Mouse (Mus musculus) hindbrain, embryonic 13.5 days (tissue): ENCODE results near the gene Notch2. TPM values are rescaled to one million over a fixed set of nuclear protein-coding genes. Genes with fewer than 3 reads are reported as not detected.

ENCODE experiments used
- ATAC-seq: fragments of 200-750 bp; cut with Nextera tagmentation; 2 replicates; pipeline ENCODE4 v1.8.0; 2017; ENCODE audit warnings: moderate TSS enrichment; ENCODE audit not compliant: low FRiP score
- H3K27ac ChIP-seq: fragments of 300-500 bp; sonication (generic); 2 replicates; pipeline ENCODE4 v1.5.1; 2015; ENCODE audit warnings: inconsistent platforms, mild to moderate bottlenecking, moderate library complexity
- H3K27me3 ChIP-seq: fragments of 300-500 bp; sonication (generic); 2 replicates; pipeline ENCODE4 v1.6.1; 2015; ENCODE audit warnings: mild to moderate bottlenecking, inconsistent platforms
- H3K36me3 ChIP-seq: fragments of 300-500 bp; sonication (generic); 2 replicates; pipeline ENCODE4 v1.6.1; 2015; ENCODE audit warnings: mild to moderate bottlenecking, inconsistent platforms
- H3K4me1 ChIP-seq: fragments of 300-500 bp; sonication (generic); replicated peaks from 2 replicates; pipeline ENCODE4 v1.6.1; 2015; ENCODE audit warnings: inconsistent platforms
- H3K4me2 ChIP-seq: fragments of 300-500 bp; sonication (generic); 2 replicates; pipeline ENCODE4 v1.6.1; 2015; ENCODE audit warnings: inconsistent platforms, mild to moderate bottlenecking, moderate library complexity
- H3K4me3 ChIP-seq: fragments of 300-500 bp; sonication (generic); 2 replicates; pipeline ENCODE4 v1.5.1; 2015; ENCODE audit warnings: mild to moderate bottlenecking, inconsistent platforms
- H3K9ac ChIP-seq: fragments of 300-500 bp; sonication (generic); 2 replicates; pipeline ENCODE4 v1.6.1; 2015; ENCODE audit warnings: mild to moderate bottlenecking, inconsistent platforms
- H3K9me3 ChIP-seq: fragments of 300-500 bp; sonication (generic); 2 replicates; pipeline ENCODE4 v1.6.1; 2016; ENCODE audit warnings: inconsistent platforms
- WGBS: fragments of 180-500 bp; shearing (Covaris S2); methylation state at CpG from one replicate; pipeline ENCODE4 v1.1.7; 2015; 5-methylcytosine and 5-hydroxymethylcytosine counted together
- polyA plus RNA-seq: library from polyadenylated mRNA; unstranded; fragments of >200 nt; fragmentation: Nextera tagmentation; extraction: Ambion mirVana; gene quantifications from 2 replicates; pipeline ENCODE4 v1.2.1, GENCODE M21; 2015

Gene Notch2
- polyA plus RNA-seq, 1 experiment from 2014 or later, result 12.0 TPM

DNA sequence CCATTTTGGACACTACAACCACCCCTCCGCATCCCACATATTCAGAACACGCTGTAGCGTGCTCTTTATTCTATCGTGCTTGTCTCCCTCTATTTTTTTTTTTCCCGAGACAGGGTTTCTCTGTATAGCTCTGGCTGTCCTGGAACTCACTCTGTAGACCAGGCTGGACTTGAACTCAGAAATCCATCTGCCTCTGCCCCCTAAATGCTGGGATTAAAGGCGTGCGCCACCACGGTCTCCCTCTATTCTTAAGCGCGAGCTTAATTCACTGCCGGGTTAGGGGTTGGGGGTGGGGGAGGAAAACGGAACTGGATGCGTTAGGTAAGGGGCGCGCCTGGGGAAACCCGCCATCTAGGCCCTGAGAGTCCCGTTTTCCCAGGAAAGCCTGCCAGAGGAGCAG lies 147.0 kb downstream of the Notch2 start, which contains the start of gene Adam30:
Adam30 (plus strand) TSS at position 301 of the 400 bp plus-strand sequence.
- Histone ChIP-seq H3K9me3 (no peaks in the 10 kb centered on the region), H3K36me3 (no peaks in the 10 kb centered on the region), H3K9ac (no peak within 1 kb of the TSS), H3K4me1 (no peaks in the 10 kb centered on the region), H3K4me3 (no peak within 1 kb of the TSS), H3K27ac (no peak within 1 kb of the TSS), H3K27me3 (no peaks in the 10 kb centered on the region), H3K4me2 (no peak within 1 kb of the TSS)
- 87% methylated on average over 17 of the region's 17 CpGs for WGBS
- no peak for ATAC-seq

DNA sequence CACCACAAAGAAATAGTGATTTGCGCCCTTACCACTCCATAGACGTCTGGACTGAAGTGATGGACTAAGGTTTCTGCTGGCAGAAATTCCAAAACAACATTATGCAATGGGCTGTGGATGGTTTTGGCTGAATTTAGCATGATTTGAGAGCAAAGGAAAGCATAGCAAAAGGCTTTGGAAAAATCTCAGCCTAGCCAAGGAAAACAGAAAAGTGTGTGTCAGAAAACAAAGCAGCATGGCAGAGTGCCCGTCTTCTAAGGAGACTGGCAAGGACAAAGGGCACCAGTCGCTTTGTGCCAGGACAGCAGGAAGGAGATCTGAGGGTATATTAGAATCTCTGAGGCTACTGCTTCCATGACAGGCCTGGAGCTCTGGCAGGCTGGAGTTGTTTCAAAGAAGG lies 165.0 kb downstream of the Notch2 start:
- H3K27me3 ChIP-seq, result no peaks in the 10 kb centered on the region
- 75% methylated on average over 4 of the region's 4 CpGs for WGBS
- no peak for ATAC-seq
- H3K4me2 ChIP-seq, result no peak overlapping the region
- H3K9ac ChIP-seq, result no peak overlapping the region
- H3K27ac ChIP-seq, result no peak overlapping the region
- H3K4me3 ChIP-seq, result no peak overlapping the region
- H3K36me3 ChIP-seq, result no peaks in the 10 kb centered on the region
- no peaks in the 10 kb centered on the region for H3K4me1 ChIP-seq
- no peaks in the 10 kb centered on the region; the same call in 1 of the 2 replicates for H3K9me3 ChIP-seq

DNA sequence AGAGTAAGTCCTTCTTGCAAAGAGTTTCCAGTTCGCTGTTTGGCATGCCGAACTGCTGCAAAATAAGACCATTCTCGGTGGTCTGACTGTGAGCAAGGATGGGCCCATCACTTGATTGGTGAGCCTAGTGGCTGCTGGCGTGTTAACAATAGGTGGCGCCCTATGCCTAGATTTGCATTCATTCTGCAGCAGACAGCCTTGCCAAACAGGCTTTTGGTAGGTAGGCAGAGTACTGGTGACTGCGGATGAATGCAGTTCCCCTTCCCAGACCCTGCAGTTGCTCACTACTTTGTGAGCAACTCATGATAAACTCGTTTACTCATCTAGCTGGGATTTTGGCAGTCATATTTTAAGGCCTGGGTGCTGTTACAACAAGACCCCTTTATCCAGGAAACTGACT lies 167.5 kb downstream of the Notch2 start:
- 25% methylated on average over 7 of the region's 7 CpGs for WGBS
- ATAC-seq, result 0 out of 2 replicates have a peak, but pooled peaks have one; percentile 36
- no peaks in the 10 kb centered on the region for H3K9me3 ChIP-seq

DNA sequence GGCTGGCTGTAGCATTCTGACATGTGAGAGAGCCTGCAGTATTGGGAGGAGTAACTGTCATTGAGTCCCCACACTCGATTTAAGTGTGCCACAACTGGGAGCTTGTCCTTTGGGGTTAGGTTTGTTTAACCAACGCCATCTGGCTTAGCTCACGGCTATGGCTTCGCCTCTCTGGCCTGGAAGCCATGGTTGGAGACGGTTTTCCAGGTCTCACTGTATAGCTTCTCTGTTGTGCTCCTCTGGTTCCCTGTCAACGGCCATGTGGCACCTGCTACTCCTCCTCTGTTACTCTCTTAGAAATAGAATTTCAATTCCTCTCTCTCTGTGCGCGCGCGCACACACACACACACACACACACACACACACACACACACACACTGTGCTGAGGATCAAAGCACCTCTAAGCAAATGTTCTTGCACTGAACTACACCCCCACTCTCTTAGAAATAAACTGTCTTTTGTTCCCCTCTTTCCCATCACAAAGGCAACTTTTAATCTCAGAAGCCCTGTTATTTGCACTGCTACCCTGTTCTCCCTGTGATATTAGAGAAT lies 171.9 kb downstream of the Notch2 start:
- no peak overlapping the region for H3K4me3 ChIP-seq
- peaks cover 5% of the 10 kb centered on the region; the same call in 1 of the 2 replicates for H3K4me1 ChIP-seq
- no peak overlapping the region for H3K9ac ChIP-seq
- H3K4me2 ChIP-seq, result no peak overlapping the region
- no peaks in the 10 kb centered on the region for H3K9me3 ChIP-seq
- no peak for ATAC-seq
- no peaks in the 10 kb centered on the region for H3K36me3 ChIP-seq
- 53% methylated on average over 10 of the region's 10 CpGs for WGBS
- no peaks in the 10 kb centered on the region for H3K27me3 ChIP-seq
- H3K27ac ChIP-seq, result no peak overlapping the region

More for the DNA sequence above, 167.5 kb downstream of the Notch2 start:
- Histone ChIP-seq H3K4me2 (no peak overlapping the region), H3K4me1 (peaks cover 5% of the 10 kb centered on the region; the same call in 1 of the 2 replicates), H3K4me3 (no peak overlapping the region), H3K9ac (no peak overlapping the region), H3K27me3 (no peaks in the 10 kb centered on the region), H3K36me3 (no peaks in the 10 kb centered on the region), H3K27ac (no peak overlapping the region)

DNA sequence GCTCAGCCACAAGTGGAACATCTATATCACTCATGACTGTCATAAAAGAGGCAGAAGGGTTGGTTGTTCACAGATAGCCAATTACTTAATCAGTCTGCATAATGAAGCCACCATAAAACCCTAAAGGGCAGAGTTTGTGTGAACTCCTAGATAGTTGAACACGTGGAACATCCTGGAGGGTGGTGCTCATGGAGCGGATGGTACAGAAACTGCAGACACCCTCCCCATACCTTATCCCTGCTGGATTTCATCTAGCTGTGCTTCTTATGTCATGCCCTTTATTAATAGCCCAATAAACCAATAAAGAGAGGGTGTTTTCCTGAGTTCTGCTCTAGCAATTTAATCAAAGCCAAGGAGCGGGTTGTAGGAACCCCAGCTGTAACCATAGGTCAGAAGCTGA lies 174.4 kb downstream of the Notch2 start:
- Histone ChIP-seq H3K36me3 (no peaks in the 10 kb centered on the region), H3K4me1 (peaks cover 5% of the 10 kb centered on the region; the same call in 1 of the 2 replicates), H3K4me2 (no peak overlapping the region), H3K27me3 (no peaks in the 10 kb centered on the region), H3K9ac (no peak overlapping the region), H3K27ac (no peak overlapping the region), H3K9me3 (no peaks in the 10 kb centered on the region), H3K4me3 (no peak overlapping the region)
- WGBS, result 92% methylated on average over 3 of the region's 3 CpGs
- ATAC-seq, result no peak

DNA sequence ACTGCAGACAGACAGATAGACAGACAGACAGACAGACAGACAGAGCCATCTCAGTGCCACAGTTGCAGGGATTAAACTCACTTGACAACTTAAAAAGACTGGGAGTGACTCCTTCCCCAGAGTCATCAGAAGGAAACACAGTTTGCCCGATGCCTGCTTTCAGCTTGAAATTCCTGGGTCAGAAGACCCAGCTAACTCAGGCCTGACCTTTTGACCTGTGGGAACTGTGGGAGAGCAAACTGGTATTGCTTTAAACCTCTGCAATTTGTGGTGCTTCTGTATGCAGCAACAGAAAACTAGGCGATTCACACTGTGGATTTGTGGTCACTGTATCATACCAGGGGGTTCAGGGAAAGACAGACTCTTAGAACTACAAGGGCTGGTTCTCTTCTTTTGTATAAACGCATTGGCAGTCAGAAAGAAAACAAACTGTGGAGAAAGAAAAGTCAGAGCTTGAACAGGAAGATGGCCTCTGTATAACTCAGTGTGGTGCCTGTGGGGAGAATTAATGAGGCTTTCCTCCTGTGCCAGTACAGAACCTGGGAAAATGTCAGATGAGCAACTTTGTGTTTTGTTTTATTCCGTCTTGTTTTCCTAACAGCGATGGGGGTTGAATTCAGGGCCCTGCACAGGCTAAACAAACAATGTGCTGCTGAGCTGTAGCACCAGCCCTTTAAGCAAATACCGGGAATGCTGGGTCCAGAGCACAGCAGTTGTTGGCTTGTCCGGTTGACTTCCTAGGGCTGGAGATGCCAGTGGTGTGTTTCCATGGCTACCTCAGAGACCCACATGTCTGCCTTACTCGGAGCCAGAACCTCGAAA lies 184.6 kb downstream of the Notch2 start:
- peaks cover 14% of the 10 kb centered on the region for H3K4me1 ChIP-seq
- peak; percentile 83 for ATAC-seq
- no peak overlapping the region for H3K4me3 ChIP-seq
- peak overlapping the region; percentile 31 for H3K27ac ChIP-seq
- no peaks in the 10 kb centered on the region for H3K9me3 ChIP-seq
- H3K9ac ChIP-seq, result no peak overlapping the region
- H3K27me3 ChIP-seq, result no peaks in the 10 kb centered on the region
- H3K36me3 ChIP-seq, result no peaks in the 10 kb centered on the region
- no peak overlapping the region for H3K4me2 ChIP-seq
- WGBS, result 7% methylated on average over 9 of the region's 9 CpGs

DNA sequence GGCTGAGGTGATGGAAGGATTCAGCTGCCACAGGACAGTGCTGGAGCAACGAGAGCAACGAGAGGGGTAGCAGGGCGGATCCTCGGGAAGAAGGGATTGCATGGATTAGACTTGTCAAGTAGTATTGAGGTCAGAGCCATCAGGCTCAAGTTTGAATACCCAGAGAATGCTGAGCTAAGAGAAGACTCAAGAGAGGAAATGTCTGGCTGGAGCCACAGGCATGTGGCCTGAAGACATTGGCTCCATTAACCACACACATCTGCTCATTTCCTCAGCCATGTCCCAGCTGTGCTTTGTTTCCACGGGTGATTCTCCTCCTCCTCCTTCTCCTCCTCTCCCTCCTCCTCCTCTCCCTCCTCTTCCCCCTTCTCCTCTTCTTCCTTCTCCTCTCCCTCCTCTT lies 186.4 kb downstream of the Notch2 start:
- Histone ChIP-seq H3K4me1 (peaks cover 14% of the 10 kb centered on the region), H3K27ac (no peak overlapping the region), H3K4me3 (no peak overlapping the region), H3K9ac (no peak overlapping the region), H3K9me3 (no peaks in the 10 kb centered on the region), H3K27me3 (no peaks in the 10 kb centered on the region), H3K4me2 (no peak overlapping the region), H3K36me3 (no peaks in the 10 kb centered on the region)
- 77% methylated on average over 5 of the region's 5 CpGs for WGBS
- no peak for ATAC-seq

Other genes starting within 250 kb of the Notch2 start
- 58.6 and 60.4 TPM in 2 replicates for gene Pde4dip, start 124.8 kb upstream of the Notch2 start, polyA plus RNA-seq
- 103 and 105 TPM in 2 replicates for gene Sec22b, start 112.3 kb upstream of the Notch2 start, polyA plus RNA-seq
- 0.05 TPM in 1 of 2 replicates, not detected in the other for gene Adam30, start 147.1 kb downstream of the Notch2 start, polyA plus RNA-seq
- gene Reg4, start 208.6 kb downstream of the Notch2 start, polyA plus RNA-seq, result not detected in 2 replicates